Mouse (Mus musculus): ENCODE data around the gene Cfap45. TPM values are rescaled to one million over a fixed set of nuclear protein-coding genes. Genes with fewer than 3 reads are reported as not detected.

The Cfap45 gene
- 0.29 TPM in 1 of 2 replicates, not detected in the other for total RNA-seq (2012; rRNA removed)
- polyA plus RNA-seq (2012; ENCODE audit: insufficient read depth in 1 of 2, insufficient read length in 2 of 2, low read depth in 1 of 2, low replicate concordance in 2 of 2, missing spikeins in 1 of 2): under 1 TPM in 1 of 2 experiments, not detected in 1; 0.40 TPM

- peak; percentile 63 for DNase-seq (ENCODE audit: low read depth, low spot score)
- TF ChIP-seq E2F4 (IDR thresholded peaks at IDR 0.05; ENCODE audit: borderline replicate concordance, low read depth, low read length) (no peak), BHLHE40 (IDR thresholded peaks at IDR 0.05; ENCODE audit: borderline replicate concordance, low read depth, low read length) (no peak), CHD1 (IDR thresholded peaks at IDR 0.05; ENCODE audit: low read depth, low read length) (no peak), USF1 (IDR thresholded peaks at IDR 0.05; ENCODE audit: low read depth, low read length) (no peak), TAL1 (IDR thresholded peaks at IDR 0.05; ENCODE audit: low read length) (no peak), TBP (IDR thresholded peaks at IDR 0.05; ENCODE audit: low read depth, low read length) (no peak)
- H3K9ac ChIP-seq (ENCODE audit: control insufficient read depth, low read depth, low read length, poor library complexity, severe bottlenecking): no peak within 1 kb of the TSS
- H3K27me3 ChIP-seq (ENCODE audit: control insufficient read depth in 1 of 2, insufficient read depth in 2 of 2, low read length in 2 of 2): no peaks in the 10 kb centered on the region
- H3K27ac ChIP-seq (ENCODE audit: control insufficient read depth, low read depth, low read length): no peak within 1 kb of the TSS
- no peaks in the 10 kb centered on the region for H3K9me3 ChIP-seq (replicated peaks; ENCODE audit: insufficient read depth, low read length)
- peaks cover 0 to 9% of the 10 kb centered on the region in 2 experiments; a peak in 2 of 4 replicates for H3K36me3 ChIP-seq (ENCODE audit: control insufficient read depth in 1 of 2, insufficient read depth in 2 of 2, low read length in 2 of 2)
- no peaks in the 10 kb centered on the region for H3K79me2 ChIP-seq (ENCODE audit: control insufficient read depth, insufficient read depth, low read length, poor library complexity)
- H3K4me3 ChIP-seq (ENCODE audit: control insufficient read depth in 1 of 2, insufficient read depth in 1 of 2, low read depth in 2 of 2, low read length in 2 of 2): peak within 1 kb of the TSS in 1 of 2 experiments; percentile 12; a peak in 1 of 4 replicates
- peaks cover 3 to 14% of the 10 kb centered on the region in 2 experiments for H3K4me1 ChIP-seq (ENCODE audit: control insufficient read depth in 1 of 2, insufficient read depth in 2 of 2, low read length in 2 of 2)
Measured at GRCm38 (mm10) chr1:172520576-172521440, at the start of gene Cfap45. Gene Cfap45 (plus strand): TSS chr1:172520801.

- no peak overlapping the region for H3K27ac ChIP-seq (ENCODE audit: control insufficient read depth, low read depth, low read length)
Measured at GRCm38 (mm10) chr1:172472909-172473308, 47.7 kb upstream of the Cfap45 start.

GRCm38 (mm10) chr1:172474196-172474595, 46.4 kb upstream of the Cfap45 start:
- Histone ChIP-seq H3K36me3 (ENCODE audit: control insufficient read depth in 1 of 2, insufficient read depth in 2 of 2, low read length in 2 of 2) (peaks cover 0 to 3% of the 10 kb centered on the region in 2 experiments; a peak in 1 of 4 replicates), H3K27ac (ENCODE audit: control insufficient read depth, low read depth, low read length) (no peak overlapping the region), H3K9ac (ENCODE audit: control insufficient read depth, low read depth, low read length, poor library complexity, severe bottlenecking) (no peak overlapping the region), H3K27me3 (ENCODE audit: control insufficient read depth in 1 of 2, insufficient read depth in 2 of 2, low read length in 2 of 2) (peaks cover 6% of the 10 kb centered on the region in 2 experiments; a peak in 3 of 4 replicates), H3K4me3 (ENCODE audit: control insufficient read depth in 1 of 2, insufficient read depth in 1 of 2, low read depth in 2 of 2, low read length in 2 of 2) (no peak overlapping the region), H3K4me1 (ENCODE audit: control insufficient read depth in 1 of 2, insufficient read depth in 2 of 2, low read length in 2 of 2) (peaks cover 0 to 6% of the 10 kb centered on the region in 2 experiments; a peak in 2 of 4 replicates), H3K79me2 (ENCODE audit: control insufficient read depth, insufficient read depth, low read length, poor library complexity) (no peaks in the 10 kb centered on the region), H3K9me3 (replicated peaks; ENCODE audit: insufficient read depth, low read length) (no peaks in the 10 kb centered on the region)
- TF ChIP-seq MYC (IDR thresholded peaks at IDR 0.05; ENCODE audit: low read depth, low read length) (no peak), EP300 (IDR thresholded peaks at IDR 0.05; ENCODE audit: low read depth in 1 of 2, low read length in 2 of 2) (no peak), GATA1 (IDR thresholded peaks at IDR 0.05; ENCODE audit: low read depth, low read length) (no peak), CHD1 (IDR thresholded peaks at IDR 0.05; ENCODE audit: low read depth, low read length) (no peak), SMC3 (IDR thresholded peaks at IDR 0.05; ENCODE audit: low read depth, low read length) (no peak), GABPA (IDR thresholded peaks at IDR 0.05; ENCODE audit: low read depth, low read length) (no peak), MAX (IDR thresholded peaks at IDR 0.05; ENCODE audit: low read length) (no peak), KAT2A (conservative IDR thresholded peaks at IDR 0.05; ENCODE audit: low read depth, low read length) (no peak), MEF2A (IDR thresholded peaks at IDR 0.05; ENCODE audit: extremely low read depth, insufficient replicate concordance, low read depth, low read length, poor library complexity, severe bottlenecking) (no peak), HCFC1 (IDR thresholded peaks at IDR 0.05; ENCODE audit: low read depth, low read length) (no peak)
- no peak for DNase-seq (ENCODE audit: low read depth, low spot score)

More at GRCm38 (mm10) chr1:172472909-172473308, 47.7 kb upstream of the Cfap45 start:
- peaks cover 0 to 3% of the 10 kb centered on the region in 2 experiments; a peak in 1 of 4 replicates for H3K36me3 ChIP-seq (ENCODE audit: control insufficient read depth in 1 of 2, insufficient read depth in 2 of 2, low read length in 2 of 2)
- peaks cover 0 to 6% of the 10 kb centered on the region in 2 experiments; a peak in 2 of 4 replicates for H3K4me1 ChIP-seq (ENCODE audit: control insufficient read depth in 1 of 2, insufficient read depth in 2 of 2, low read length in 2 of 2)
- no peak for DNase-seq (ENCODE audit: low read depth, low spot score)
- no peak overlapping the region for H3K4me3 ChIP-seq (ENCODE audit: control insufficient read depth in 1 of 2, insufficient read depth in 1 of 2, low read depth in 2 of 2, low read length in 2 of 2)
- H3K27me3 ChIP-seq (ENCODE audit: control insufficient read depth in 1 of 2, insufficient read depth in 2 of 2, low read length in 2 of 2): peaks cover 6% of the 10 kb centered on the region in 2 experiments; a peak in 3 of 4 replicates
- TF ChIP-seq NELFE (IDR thresholded peaks at IDR 0.05; ENCODE audit: low read depth, low read length): no peak
- TF ChIP-seq KAT2A (conservative IDR thresholded peaks at IDR 0.05; ENCODE audit: low read depth, low read length): no peak
- no peak for TF ChIP-seq SIN3A (IDR thresholded peaks at IDR 0.05; ENCODE audit: low read length)
- no peak for TF ChIP-seq ZC3H11A (IDR thresholded peaks at IDR 0.05; ENCODE audit: low read depth, low read length)
- TF ChIP-seq MAX (IDR thresholded peaks at IDR 0.05; ENCODE audit: low read length): no peak
- no peak for TF ChIP-seq HCFC1 (IDR thresholded peaks at IDR 0.05; ENCODE audit: low read depth, low read length)
- no peak for TF ChIP-seq EP300 (IDR thresholded peaks at IDR 0.05; ENCODE audit: low read depth in 1 of 2, low read length in 2 of 2)
- no peak for TF ChIP-seq SMC3 (IDR thresholded peaks at IDR 0.05; ENCODE audit: low read depth, low read length)
- TF ChIP-seq ETS1 (IDR thresholded peaks at IDR 0.05; ENCODE audit: low read depth, low read length): no peak
- TF ChIP-seq GATA1 (IDR thresholded peaks at IDR 0.05; ENCODE audit: low read depth, low read length): no peak
- no peak for TF ChIP-seq POLR2AphosphoS2 (IDR thresholded peaks at IDR 0.05; ENCODE audit: low read length)
- TF ChIP-seq RCOR1 (IDR thresholded peaks at IDR 0.05; ENCODE audit: low read depth, low read length): no peak
- no peak for TF ChIP-seq NRF1 (IDR thresholded peaks at IDR 0.05; ENCODE audit: insufficient read depth, low read depth, low read length, poor library complexity, severe bottlenecking)
- no peak for TF ChIP-seq TCF12 (IDR thresholded peaks at IDR 0.05; ENCODE audit: low read depth, low read length)
- H3K9me3 ChIP-seq (replicated peaks; ENCODE audit: insufficient read depth, low read length): no peaks in the 10 kb centered on the region
- H3K79me2 ChIP-seq (ENCODE audit: control insufficient read depth, insufficient read depth, low read length, poor library complexity): no peaks in the 10 kb centered on the region
- H3K9ac ChIP-seq (ENCODE audit: control insufficient read depth, low read depth, low read length, poor library complexity, severe bottlenecking): no peak overlapping the region
